Mouse (Mus musculus) hindbrain, postnatal 0 days (tissue): ENCODE measurements around the gene Sphk2. TPM values are rescaled to one million over a fixed set of nuclear protein-coding genes. Genes with fewer than 3 reads are reported as not detected.

ENCODE experiments used
- ATAC-seq: fragments of 200-750 bp; cut with Nextera tagmentation; 2 replicates; pipeline ENCODE4 v1.8.0; 2017; ENCODE audit warnings: mild to moderate bottlenecking, moderate TSS enrichment, moderate library complexity
- DNase-seq: peaks from one replicate; pipeline ENCODE4 v3.0.0-alpha.2; 2015; ENCODE audit warnings: low spot score
- H3K27ac ChIP-seq: fragments of 300-500 bp; sonication (generic); 2 replicates; pipeline ENCODE4 v1.5.1; 2014; ENCODE audit warnings: mild to moderate bottlenecking
- H3K27me3 ChIP-seq: fragments of 300-500 bp; sonication (generic); 2 replicates; pipeline ENCODE4 v1.6.1; 2014; ENCODE audit warnings: low read length, mixed read lengths; ENCODE audit not compliant: insufficient read depth
- H3K36me3 ChIP-seq: fragments of 300-500 bp; sonication (generic); 2 replicates; pipeline ENCODE4 v1.6.1; 2014; ENCODE audit warnings: low read length, mixed read lengths; ENCODE audit not compliant: insufficient read depth
- H3K4me1 ChIP-seq: fragments of 300-500 bp; sonication (generic); 2 replicates; pipeline ENCODE4 v1.6.1; 2014; ENCODE audit warnings: antibody characterized with exemption, low read length, mixed read lengths; ENCODE audit not compliant: insufficient read depth
- H3K4me2 ChIP-seq: fragments of 300-500 bp; sonication (generic); 2 replicates; pipeline ENCODE4 v1.6.1; 2014; ENCODE audit warnings: low read depth, mild to moderate bottlenecking, low read length, moderate library complexity, mixed read lengths
- H3K4me3 ChIP-seq: fragments of 300-500 bp; sonication (generic); 2 replicates; pipeline ENCODE4 v1.5.1; 2014; ENCODE audit warnings: low read length
- H3K9ac ChIP-seq: fragments of 300-500 bp; sonication (generic); replicated peaks from 2 replicates; pipeline ENCODE4 v1.6.1; 2014; ENCODE audit warnings: mild to moderate bottlenecking, low read length, moderate library complexity, mixed read lengths
- H3K9me3 ChIP-seq: fragments of 300-500 bp; sonication (generic); 2 replicates; pipeline ENCODE4 v1.6.1; 2016; ENCODE audit warnings: low read length, mixed read lengths
- CTCF ChIP-seq: IDR thresholded peaks from 2 replicates; pipeline ENCODE4 v1.5.1; 2016; ENCODE audit warnings: antibody characterized with exemption, control low read depth, low read depth
- WGBS: fragments of 180-500 bp; shearing (Covaris S2); extraction: QIAGEN DNeasy Blood & Tissue Kit; methylation state at CpG from one replicate; pipeline ENCODE4 v1.1.7; 2014; 5-methylcytosine and 5-hydroxymethylcytosine counted together
- polyA plus RNA-seq: library from polyadenylated mRNA; unstranded; fragments of >200 nt; fragmentation: Nextera tagmentation; extraction: Ambion mirVana; gene quantifications from 2 replicates; pipeline ENCODE4 v1.2.1, GENCODE M21; 2015
- total RNA-seq: library from RNA; depleted of rRNA; stranded (reverse); fragments of >200 nt; gene quantifications from 2 replicates; pipeline ENCODE4 v1.2.3, GENCODE M21; 2014

Sphk2 gene
- total and polyA plus RNA-seq, 2 experiments from 2014 or later: 18.5 to 31.6 TPM

DNA sequence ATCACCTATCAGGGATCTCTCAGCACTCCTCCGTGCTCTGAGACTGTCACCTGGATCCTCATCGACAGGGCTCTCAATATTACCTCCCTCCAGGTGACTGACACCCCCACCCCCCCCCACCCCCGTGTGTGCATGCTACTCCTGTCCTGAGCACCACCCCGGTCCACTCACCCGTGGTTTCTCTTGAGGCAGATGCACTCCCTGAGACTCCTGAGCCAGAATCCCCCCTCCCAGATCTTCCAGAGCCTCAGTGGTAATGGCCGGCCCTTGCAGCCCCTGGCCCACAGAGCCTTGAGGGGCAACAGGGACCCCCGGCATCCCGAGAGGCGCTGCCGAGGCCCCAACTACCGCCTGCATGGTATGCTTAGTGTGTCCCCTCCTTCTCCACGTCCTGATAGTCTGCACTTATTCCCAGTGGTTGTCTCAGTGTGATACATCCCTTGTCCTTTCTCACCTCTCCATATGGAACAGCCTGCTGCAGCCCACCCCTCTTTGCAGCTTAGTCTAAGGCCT, 14.2 kb downstream of the Sphk2 start:
- H3K27me3 ChIP-seq: no peaks in the 10 kb centered on the region
- no peaks in the 10 kb centered on the region for H3K36me3 ChIP-seq
- no peaks in the 10 kb centered on the region for H3K9me3 ChIP-seq
- H3K4me2 ChIP-seq: peak overlapping the region; percentile 90
- TF ChIP-seq CTCF: no peak
- H3K4me3 ChIP-seq: peak overlapping the region; percentile 49
- peak overlapping the region; percentile 55 for H3K9ac ChIP-seq
- no peak for DNase-seq
- WGBS: 41% methylated on average over 12 of the region's 12 CpGs
- no peak for ATAC-seq
- peak overlapping the region; percentile 93 for H3K27ac ChIP-seq
- peaks cover 39% of the 10 kb centered on the region for H3K4me1 ChIP-seq

DNA sequence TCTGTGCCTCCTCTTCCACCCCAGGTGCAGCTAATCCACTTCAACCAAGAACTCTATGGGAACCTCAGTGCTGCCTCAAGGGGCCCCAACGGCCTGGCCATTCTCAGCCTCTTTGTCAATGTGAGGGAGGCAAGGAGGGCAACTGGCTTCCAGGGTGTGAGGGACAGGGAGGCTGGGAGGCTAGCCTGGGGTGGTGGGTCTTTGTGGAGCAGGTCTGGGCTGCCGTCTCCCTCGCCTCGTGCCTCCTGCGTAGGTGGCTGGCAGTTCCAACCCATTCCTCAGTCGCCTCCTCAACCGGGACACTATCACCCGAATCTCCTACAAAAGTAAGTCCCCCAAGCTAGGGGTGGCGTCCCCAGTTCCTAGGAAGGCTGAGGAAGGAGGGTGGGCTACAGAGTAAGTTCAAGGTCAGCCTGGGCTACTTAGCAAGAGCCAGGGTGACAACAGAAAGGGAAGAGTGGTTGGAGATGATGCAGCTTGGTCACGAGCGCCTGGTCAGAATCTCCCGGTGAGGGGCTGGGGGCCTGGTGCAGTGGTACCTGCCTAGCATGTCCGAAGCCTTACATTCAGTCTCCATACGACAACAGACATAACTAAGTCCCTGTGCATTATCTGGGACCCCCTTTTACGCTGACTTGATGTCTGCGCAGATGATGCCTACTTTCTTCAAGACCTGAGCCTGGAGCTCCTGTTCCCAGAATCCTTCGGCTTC, 14.8 kb downstream of the Sphk2 start:
- Histone ChIP-seq H3K27ac (peak overlapping the region; percentile 93; the same call in 1 of the 2 replicates), H3K4me1 (peaks cover 33% of the 10 kb centered on the region), H3K4me2 (peak overlapping the region; percentile 90), H3K27me3 (no peaks in the 10 kb centered on the region), H3K9ac (peak overlapping the region; percentile 55; the same call in 1 of the 2 replicates), H3K9me3 (no peaks in the 10 kb centered on the region), H3K4me3 (no peak overlapping the region; the same call in 1 of the 2 replicates), H3K36me3 (no peaks in the 10 kb centered on the region)
- no peak for TF ChIP-seq CTCF
- DNase-seq: no peak
- WGBS: 89% methylated on average over 17 of the region's 17 CpGs
- no peak for ATAC-seq

- H3K27me3 ChIP-seq: no peaks in the 10 kb centered on the region
- ATAC-seq: no peak
- WGBS: 92% methylated on average over 11 of the region's 11 CpGs
- no peak for TF ChIP-seq CTCF
- H3K4me1 ChIP-seq: peaks cover 27% of the 10 kb centered on the region
- DNase-seq: no peak
- H3K9ac ChIP-seq: no peak overlapping the region
- no peaks in the 10 kb centered on the region for H3K36me3 ChIP-seq
- H3K27ac ChIP-seq: no peak overlapping the region
- H3K9me3 ChIP-seq: no peaks in the 10 kb centered on the region
- no peak overlapping the region for H3K4me2 ChIP-seq
- no peak overlapping the region for H3K4me3 ChIP-seq
These were observed 15.5 kb downstream of the Sphk2 start for GRCm38 (mm10) chr7:45702316-45702715.

- Histone ChIP-seq H3K4me1 (peaks cover 24% of the 10 kb centered on the region), H3K36me3 (no peaks in the 10 kb centered on the region), H3K9ac (peak overlapping the region; percentile 45; the same call in 1 of the 2 replicates), H3K9me3 (no peaks in the 10 kb centered on the region), H3K4me2 (peak overlapping the region; percentile 91; the same call in 1 of the 2 replicates), H3K4me3 (no peak overlapping the region), H3K27ac (no peak overlapping the region), H3K27me3 (no peaks in the 10 kb centered on the region)
- ATAC-seq: no peak
- TF ChIP-seq CTCF: no peak
- no peak for DNase-seq
- WGBS: 84% methylated on average over 11 of the region's 11 CpGs
These were observed 16.2 kb downstream of the Sphk2 start for GRCm38 (mm10) chr7:45701607-45702006.

GRCm38 (mm10) chr7:45701072-45701471, 16.7 kb downstream of the Sphk2 start:
- Histone ChIP-seq H3K36me3 (no peaks in the 10 kb centered on the region), H3K4me1 (peaks cover 24% of the 10 kb centered on the region), H3K27me3 (no peaks in the 10 kb centered on the region), H3K9me3 (no peaks in the 10 kb centered on the region), H3K4me3 (peak overlapping the region; percentile 50), H3K27ac (peak overlapping the region; percentile 90; the same call in 1 of the 2 replicates), H3K9ac (peak overlapping the region; percentile 45), H3K4me2 (peak overlapping the region; percentile 91)
- TF ChIP-seq CTCF: no peak
- 30% methylated on average over 11 of the region's 11 CpGs for WGBS
- no peak for ATAC-seq
- no peak for DNase-seq

DNA sequence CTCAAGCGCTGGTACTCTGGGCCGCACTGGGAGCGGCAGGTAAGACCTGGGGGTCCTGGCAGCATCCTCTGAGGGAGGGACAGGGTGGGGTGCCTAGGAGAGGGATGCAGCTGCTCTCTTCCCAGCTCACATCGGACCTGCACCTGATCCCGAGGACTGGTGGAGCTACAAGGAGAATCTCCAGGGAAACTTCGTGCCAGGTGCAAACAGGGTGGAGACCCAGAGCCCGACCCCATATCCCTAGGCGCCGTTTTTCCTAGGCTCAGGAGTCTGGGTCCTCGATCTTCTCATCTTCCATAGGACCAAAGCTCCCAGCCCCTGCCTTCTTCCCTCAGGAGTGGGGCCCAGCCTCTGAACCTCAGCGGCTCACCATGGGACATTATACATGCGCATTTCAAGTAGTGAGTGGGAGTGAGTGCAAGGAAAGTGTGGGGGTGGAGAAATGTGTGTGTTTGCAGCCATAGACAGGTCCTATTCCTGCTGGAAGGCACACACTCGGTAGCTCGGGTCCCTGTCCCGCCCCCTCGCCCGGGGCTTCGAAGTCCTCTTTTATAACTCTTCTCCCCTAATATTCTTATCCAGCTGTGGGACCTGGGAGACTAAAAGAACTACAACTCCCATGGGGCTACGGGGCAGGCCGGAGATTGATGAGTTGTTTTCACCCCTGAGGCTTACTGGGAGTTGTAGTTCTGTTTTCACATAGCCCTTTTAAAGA, 17.3 kb downstream of the Sphk2 start:
- H3K9me3 ChIP-seq: no peaks in the 10 kb centered on the region
- TF ChIP-seq CTCF: no peak
- peak overlapping the region; percentile 90 for H3K27ac ChIP-seq
- no peaks in the 10 kb centered on the region for H3K36me3 ChIP-seq
- WGBS: 2% methylated on average over 20 of the region's 20 CpGs
- H3K4me3 ChIP-seq: peak overlapping the region; percentile 50
- no peaks in the 10 kb centered on the region for H3K27me3 ChIP-seq
- peak overlapping the region; percentile 91 for H3K4me2 ChIP-seq
- no peak for ATAC-seq
- DNase-seq: peak; percentile 88
- H3K4me1 ChIP-seq: peaks cover 22% of the 10 kb centered on the region
- peak overlapping the region; percentile 71 for H3K9ac ChIP-seq
